Mouse (Mus musculus) kidney, adult 9 months (tissue): ENCODE measurements at regions not wholly inside any gene's neighbourhood (a gene's known extent, or its start where the extent isn't known, plus 50 kb on each side); places are given as distances from the start of the nearest gene placed in this dataset.

Experiments used
- DNase-seq: peaks from one replicate; pipeline ENCODE4 v3.0.0; 2022

- DNase-seq, result peak; percentile 19
Measured at GRCm38 (mm10) chr10:111558675-111559340, 52.7 kb downstream of the Phlda1 start.

GRCm38 (mm10) chr10:111559341-111560246, 53.5 kb downstream of the Phlda1 start:
- DNase-seq, result no peak

GRCm38 (mm10) chr10:111562628-111563027, 56.5 kb downstream of the Phlda1 start:
- DNase-seq, result no peak

- peak; percentile 69 for DNase-seq
Measured at GRCm38 (mm10) chr10:111566873-111567381, 60.8 kb downstream of the Phlda1 start.

- no peak for DNase-seq
Measured at GRCm38 (mm10) chr10:111570501-111571258, 64.6 kb downstream of the Phlda1 start.

GRCm38 (mm10) chr10:111574231-111574630, 68.1 kb downstream of the Phlda1 start:
- DNase-seq, result no peak

GRCm38 (mm10) chr10:111574812-111575211, 68.7 kb downstream of the Phlda1 start:
- no peak for DNase-seq

- no peak for DNase-seq
Measured at GRCm38 (mm10) chr10:111575256-111575655, 69.2 kb downstream of the Phlda1 start.

GRCm38 (mm10) chr10:111575926-111576325, 69.8 kb downstream of the Phlda1 start:
- no peak for DNase-seq

- DNase-seq, result no peak
Measured at GRCm38 (mm10) chr10:111576395-111577069, 70.4 kb downstream of the Phlda1 start.

GRCm38 (mm10) chr10:111578536-111578935, 72.5 kb downstream of the Phlda1 start:
- peak; percentile 46 for DNase-seq

GRCm38 (mm10) chr10:111579481-111579880, 73.4 kb downstream of the Phlda1 start:
- no peak for DNase-seq

- peak; percentile 81 for DNase-seq
Measured at GRCm38 (mm10) chr10:111580401-111581100, 74.5 kb downstream of the Phlda1 start.

GRCm38 (mm10) chr10:111581847-111582246, 75.8 kb downstream of the Phlda1 start:
- no peak for DNase-seq

GRCm38 (mm10) chr10:111582321-111583123, 76.4 kb downstream of the Phlda1 start:
- peak; percentile 70 for DNase-seq

- DNase-seq, result peak; percentile 51
Measured at GRCm38 (mm10) chr10:111583124-111583743, 77.1 kb downstream of the Phlda1 start.

- no peak for DNase-seq
Measured at GRCm38 (mm10) chr10:111583744-111584152, 77.7 kb downstream of the Phlda1 start.

- peak; percentile 30 for DNase-seq
Measured at GRCm38 (mm10) chr10:111587891-111588611, 82.0 kb downstream of the Phlda1 start.

- no peak for DNase-seq
Measured at GRCm38 (mm10) chr10:111589186-111589585, 83.1 kb downstream of the Phlda1 start.
